Mouse (Mus musculus): Measurements from ENCODE around the gene Frmd4b.

Frmd4b gene

GRCm38 (mm10) chr6:97353371-97353770, 264.0 kb downstream of the Frmd4b start:
- no peak for DNase-seq

- no peak for DNase-seq
These were observed 264.7 kb downstream of the Frmd4b start for GRCm38 (mm10) chr6:97352505-97353154.

- DNase-seq, result peak; percentile 40
These were observed 267.8 kb downstream of the Frmd4b start for GRCm38 (mm10) chr6:97349355-97350138.

GRCm38 (mm10) chr6:97346932-97347331, 270.4 kb downstream of the Frmd4b start:
- DNase-seq, result no peak

- DNase-seq, result no peak
These were observed 270.8 kb downstream of the Frmd4b start for GRCm38 (mm10) chr6:97346527-97346926.

GRCm38 (mm10) chr6:97345921-97346320, 271.4 kb downstream of the Frmd4b start:
- DNase-seq, result no peak

- no peak for DNase-seq
These were observed 275.2 kb downstream of the Frmd4b start for GRCm38 (mm10) chr6:97342185-97342584.

- no peak for DNase-seq
These were observed 275.7 kb downstream of the Frmd4b start for GRCm38 (mm10) chr6:97341628-97342027.

- no peak for DNase-seq
These were observed 276.2 kb downstream of the Frmd4b start for GRCm38 (mm10) chr6:97341148-97341547.

- DNase-seq, result no peak
These were observed 277.0 kb downstream of the Frmd4b start for GRCm38 (mm10) chr6:97340211-97340791.

GRCm38 (mm10) chr6:97339271-97339681, 278.1 kb downstream of the Frmd4b start:
- DNase-seq, result no peak

- DNase-seq, result no peak
These were observed 278.5 kb downstream of the Frmd4b start for GRCm38 (mm10) chr6:97338843-97339242.

- no peak for DNase-seq
These were observed 284.0 kb downstream of the Frmd4b start for GRCm38 (mm10) chr6:97333323-97333722.

GRCm38 (mm10) chr6:97323951-97324350, 293.4 kb downstream of the Frmd4b start:
- DNase-seq, result no peak

- no peak for DNase-seq
These were observed 295.2 kb downstream of the Frmd4b start for GRCm38 (mm10) chr6:97322126-97322525.

GRCm38 (mm10) chr6:97321156-97321555, 296.2 kb downstream of the Frmd4b start:
- no peak for DNase-seq

- DNase-seq, result no peak
These were observed 298.3 kb downstream of the Frmd4b start for GRCm38 (mm10) chr6:97319081-97319480.

GRCm38 (mm10) chr6:97317956-97318355, 299.4 kb downstream of the Frmd4b start:
- no peak for DNase-seq

- no peak for DNase-seq
These were observed 300.6 kb downstream of the Frmd4b start for GRCm38 (mm10) chr6:97316716-97317115.

- no peak for DNase-seq
These were observed 302.0 kb downstream of the Frmd4b start for GRCm38 (mm10) chr6:97315311-97315710.

GRCm38 (mm10) chr6:97312545-97312939, 304.8 kb downstream of the Frmd4b start:
- no peak for DNase-seq

GRCm38 (mm10) chr6:97311599-97312544, 305.5 kb downstream of the Frmd4b start:
- DNase-seq, result peak; percentile 71

- peak; percentile 40 for DNase-seq
These were observed 306.4 kb downstream of the Frmd4b start for GRCm38 (mm10) chr6:97310901-97311331.
